Mouse (Mus musculus): Measurements from ENCODE around the gene Ccnjl. TPM values are rescaled to one million over a fixed set of nuclear protein-coding genes. Genes with fewer than 3 reads are reported as not detected.

Gene Ccnjl
- polyA plus RNA-seq, 1 experiment: 0.88 TPM

DNA sequence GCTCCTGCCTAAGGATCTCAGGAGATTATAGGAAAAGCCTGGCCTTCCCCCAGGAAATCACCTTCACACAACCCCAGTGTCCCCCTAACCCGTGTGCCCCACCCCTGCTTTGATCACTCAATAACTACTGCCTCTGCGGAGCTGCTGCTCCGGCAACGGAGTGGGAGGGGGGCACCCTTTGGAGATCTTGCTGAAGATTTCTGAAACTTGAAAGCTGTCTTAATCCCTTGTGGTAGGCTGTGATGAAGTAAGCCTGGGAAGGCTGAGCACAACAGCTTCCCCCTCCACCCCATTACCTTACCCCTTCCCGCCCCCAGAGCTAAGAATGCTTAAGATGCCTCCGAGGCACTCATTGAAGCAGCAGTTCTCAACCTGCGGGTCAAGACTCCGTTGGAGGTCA lies 37.3 kb downstream of the Ccnjl start:
- no peaks in the 10 kb centered on the region for H3K36me3 ChIP-seq (ENCODE audit: control insufficient read depth, insufficient read depth, low read length)
- WGBS: 86% methylated on average over 8 of the region's 8 CpGs
- no peaks in the 10 kb centered on the region for H3K27me3 ChIP-seq (ENCODE audit: control insufficient read depth, insufficient read depth, low read length)
- TF ChIP-seq CTCF (IDR thresholded peaks at IDR 0.05; ENCODE audit: extremely low read depth, insufficient read depth, insufficient read length, insufficient replicate concordance): no peak
- TF ChIP-seq POLR2A (IDR thresholded peaks at IDR 0.05; ENCODE audit: low read depth, low read length): no peak
- H3K27ac ChIP-seq (ENCODE audit: insufficient read depth, low read length): no peak overlapping the region
- no peak overlapping the region for H3K4me3 ChIP-seq (ENCODE audit: extremely low read depth, insufficient read depth, insufficient read length)
- no peaks in the 10 kb centered on the region for H3K4me1 ChIP-seq (ENCODE audit: control insufficient read depth, insufficient read depth, insufficient read length)
- DNase-seq (ENCODE audit: low read depth in 1 of 2, low spot score in 2 of 2): no peak

DNA sequence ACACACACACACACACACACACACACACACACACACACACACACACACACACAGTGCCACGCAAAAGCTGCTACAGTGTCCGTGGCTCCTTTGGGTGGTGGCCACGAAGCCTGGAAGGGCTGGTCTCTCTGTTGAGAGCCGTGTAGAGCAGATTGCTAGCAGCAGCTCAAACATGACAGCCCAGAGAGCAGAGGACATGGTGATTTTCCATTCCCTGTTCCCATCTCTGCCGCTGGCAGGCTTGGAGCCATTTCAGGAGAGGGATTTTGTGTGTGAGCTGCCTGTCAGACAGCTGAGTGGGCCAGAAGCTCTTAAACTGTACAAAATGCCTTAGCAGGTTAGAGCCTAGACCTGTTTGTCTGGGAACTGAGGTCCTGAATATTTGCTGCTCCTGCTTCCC lies 38.1 kb downstream of the Ccnjl start:
- H3K36me3 ChIP-seq (ENCODE audit: control insufficient read depth, insufficient read depth, low read length): no peaks in the 10 kb centered on the region
- TF ChIP-seq CTCF (IDR thresholded peaks at IDR 0.05; ENCODE audit: extremely low read depth, insufficient read depth, insufficient read length, insufficient replicate concordance) (no peak), POLR2A (IDR thresholded peaks at IDR 0.05; ENCODE audit: low read depth, low read length) (no peak)
- no peaks in the 10 kb centered on the region for H3K4me1 ChIP-seq (ENCODE audit: control insufficient read depth, insufficient read depth, insufficient read length)
- no peak overlapping the region for H3K27ac ChIP-seq (ENCODE audit: insufficient read depth, low read length)
- WGBS: 89% methylated on average over 5 of the region's 5 CpGs
- H3K27me3 ChIP-seq (ENCODE audit: control insufficient read depth, insufficient read depth, low read length): no peaks in the 10 kb centered on the region
- no peak overlapping the region for H3K4me3 ChIP-seq (ENCODE audit: extremely low read depth, insufficient read depth, insufficient read length)
- DNase-seq (ENCODE audit: low read depth in 1 of 2, low spot score in 2 of 2): no peak

DNA sequence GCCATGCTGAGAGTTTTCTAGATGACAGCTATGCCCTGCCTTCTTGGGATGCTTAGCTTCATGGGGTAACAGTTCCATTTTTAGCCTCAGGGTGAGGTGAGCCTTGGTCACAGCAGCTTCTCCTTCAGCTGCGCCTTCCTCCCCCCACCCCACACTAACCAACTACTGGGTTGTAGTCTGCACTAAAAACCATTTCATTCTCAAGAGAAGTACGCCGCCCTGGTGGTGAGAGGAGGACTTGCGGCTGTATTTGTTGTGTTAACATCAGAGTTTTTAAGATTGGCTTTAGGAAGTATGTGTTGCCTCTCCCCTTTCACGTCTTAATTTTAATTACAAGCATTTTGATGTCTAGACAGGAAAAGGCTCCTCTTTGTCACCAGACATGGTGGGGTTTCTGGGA lies 39.7 kb downstream of the Ccnjl start:
- H3K36me3 ChIP-seq (ENCODE audit: control insufficient read depth, insufficient read depth, low read length): no peaks in the 10 kb centered on the region
- H3K4me1 ChIP-seq (ENCODE audit: control insufficient read depth, insufficient read depth, insufficient read length): no peaks in the 10 kb centered on the region
- no peak overlapping the region for H3K4me3 ChIP-seq (ENCODE audit: extremely low read depth, insufficient read depth, insufficient read length)
- WGBS: 44% methylated on average over 5 of the region's 5 CpGs
- no peak overlapping the region for H3K27ac ChIP-seq (ENCODE audit: insufficient read depth, low read length)
- peak in 1 of 2 experiments; percentile 11 for DNase-seq (ENCODE audit: low read depth in 1 of 2, low spot score in 2 of 2)
- no peaks in the 10 kb centered on the region for H3K27me3 ChIP-seq (ENCODE audit: control insufficient read depth, insufficient read depth, low read length)
- TF ChIP-seq POLR2A (IDR thresholded peaks at IDR 0.05; ENCODE audit: low read depth, low read length): no peak
- peak; percentile 57; the same call in 1 of the 2 replicates for TF ChIP-seq CTCF (IDR thresholded peaks at IDR 0.05; ENCODE audit: extremely low read depth, insufficient read depth, insufficient read length, insufficient replicate concordance)

DNA sequence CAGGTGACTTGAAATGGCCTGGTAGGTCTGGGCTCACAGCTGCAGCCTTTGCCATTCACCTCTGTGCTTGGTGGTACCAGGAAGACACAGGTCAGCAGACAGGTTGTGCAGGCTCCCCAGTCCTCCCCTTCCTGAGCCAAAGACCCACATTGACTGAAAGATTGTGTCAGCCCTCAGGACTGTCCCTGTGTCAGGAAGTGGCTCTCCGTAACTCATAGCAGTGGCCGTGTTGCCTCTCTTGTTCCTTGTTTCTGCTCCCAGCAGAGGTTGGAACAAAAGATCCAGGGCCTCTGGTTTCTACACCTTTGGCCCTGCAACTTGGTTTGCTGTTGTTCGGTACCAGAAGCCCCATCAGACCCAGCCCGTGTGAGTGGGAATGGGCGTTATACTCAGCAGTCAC lies 40.6 kb downstream of the Ccnjl start:
- H3K4me3 ChIP-seq (ENCODE audit: extremely low read depth, insufficient read depth, insufficient read length): no peak overlapping the region
- WGBS: 64% methylated on average over 5 of the region's 5 CpGs
- H3K27ac ChIP-seq (ENCODE audit: insufficient read depth, low read length): no peak overlapping the region
- no peak for TF ChIP-seq CTCF (IDR thresholded peaks at IDR 0.05; ENCODE audit: extremely low read depth, insufficient read depth, insufficient read length, insufficient replicate concordance)
- TF ChIP-seq POLR2A (IDR thresholded peaks at IDR 0.05; ENCODE audit: low read depth, low read length): no peak
- H3K27me3 ChIP-seq (ENCODE audit: control insufficient read depth, insufficient read depth, low read length): no peaks in the 10 kb centered on the region
- H3K4me1 ChIP-seq (ENCODE audit: control insufficient read depth, insufficient read depth, insufficient read length): no peaks in the 10 kb centered on the region
- no peak for DNase-seq (ENCODE audit: low read depth in 1 of 2, low spot score in 2 of 2)
- H3K36me3 ChIP-seq (ENCODE audit: control insufficient read depth, insufficient read depth, low read length): no peaks in the 10 kb centered on the region

DNA sequence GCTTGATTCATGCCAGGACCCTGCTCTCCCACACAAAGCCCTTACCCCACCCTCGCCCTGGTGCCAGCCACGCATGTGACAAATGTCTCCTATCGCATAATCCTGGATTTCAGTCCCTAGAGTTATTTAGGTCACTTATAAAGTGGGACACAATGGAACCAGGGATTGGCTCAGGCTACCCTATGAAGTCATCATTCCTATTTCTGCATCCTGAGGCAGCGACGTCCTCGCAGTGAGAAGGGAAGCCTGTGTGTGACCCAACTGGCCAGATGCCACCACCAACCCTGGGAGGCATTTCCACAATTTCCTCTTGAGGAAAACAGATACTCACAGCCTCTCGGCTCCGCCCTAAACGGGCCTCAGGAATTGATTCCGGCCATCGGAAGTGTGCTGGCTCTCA lies 41.0 kb downstream of the Ccnjl start:
- no peak overlapping the region for H3K4me3 ChIP-seq (ENCODE audit: extremely low read depth, insufficient read depth, insufficient read length)
- TF ChIP-seq CTCF (IDR thresholded peaks at IDR 0.05; ENCODE audit: extremely low read depth, insufficient read depth, insufficient read length, insufficient replicate concordance): no peak
- no peak for TF ChIP-seq POLR2A (IDR thresholded peaks at IDR 0.05; ENCODE audit: low read depth, low read length)
- H3K4me1 ChIP-seq (ENCODE audit: control insufficient read depth, insufficient read depth, insufficient read length): no peaks in the 10 kb centered on the region
- H3K27me3 ChIP-seq (ENCODE audit: control insufficient read depth, insufficient read depth, low read length): no peaks in the 10 kb centered on the region
- DNase-seq (ENCODE audit: low read depth in 1 of 2, low spot score in 2 of 2): no peak
- H3K36me3 ChIP-seq (ENCODE audit: control insufficient read depth, insufficient read depth, low read length): no peaks in the 10 kb centered on the region
- H3K27ac ChIP-seq (ENCODE audit: insufficient read depth, low read length): no peak overlapping the region
- WGBS: 57% methylated on average over 11 of the region's 11 CpGs

DNA sequence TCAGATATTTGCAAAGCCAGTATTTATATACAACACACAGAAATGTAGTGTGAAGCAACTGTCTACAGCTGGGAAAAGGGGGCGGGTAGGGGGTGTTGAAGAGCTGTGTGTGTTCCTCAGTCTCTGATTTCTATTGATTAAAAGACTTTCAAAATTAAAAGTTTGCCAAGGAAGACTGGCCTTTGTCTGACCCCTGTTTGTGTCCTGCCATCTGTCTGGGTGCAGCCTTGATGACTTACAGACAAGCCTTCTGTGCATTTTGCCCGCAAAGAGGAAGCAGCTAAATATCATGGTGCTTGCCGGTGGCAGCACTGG lies 46.4 kb downstream of the Ccnjl start:
- H3K4me1 ChIP-seq (ENCODE audit: control insufficient read depth, insufficient read depth, insufficient read length): no peaks in the 10 kb centered on the region
- 18% methylated on average over 3 of the region's 3 CpGs for WGBS
- DNase-seq (ENCODE audit: low read depth in 1 of 2, low spot score in 2 of 2): no peak
- no peaks in the 10 kb centered on the region for H3K27me3 ChIP-seq (ENCODE audit: control insufficient read depth, insufficient read depth, low read length)
- H3K4me3 ChIP-seq (ENCODE audit: extremely low read depth, insufficient read depth, insufficient read length): no peak overlapping the region
- no peak for TF ChIP-seq CTCF (IDR thresholded peaks at IDR 0.05; ENCODE audit: extremely low read depth, insufficient read depth, insufficient read length, insufficient replicate concordance)
- no peak for TF ChIP-seq POLR2A (IDR thresholded peaks at IDR 0.05; ENCODE audit: low read depth, low read length)
- no peaks in the 10 kb centered on the region for H3K36me3 ChIP-seq (ENCODE audit: control insufficient read depth, insufficient read depth, low read length)
- no peak overlapping the region for H3K27ac ChIP-seq (ENCODE audit: insufficient read depth, low read length)

DNA sequence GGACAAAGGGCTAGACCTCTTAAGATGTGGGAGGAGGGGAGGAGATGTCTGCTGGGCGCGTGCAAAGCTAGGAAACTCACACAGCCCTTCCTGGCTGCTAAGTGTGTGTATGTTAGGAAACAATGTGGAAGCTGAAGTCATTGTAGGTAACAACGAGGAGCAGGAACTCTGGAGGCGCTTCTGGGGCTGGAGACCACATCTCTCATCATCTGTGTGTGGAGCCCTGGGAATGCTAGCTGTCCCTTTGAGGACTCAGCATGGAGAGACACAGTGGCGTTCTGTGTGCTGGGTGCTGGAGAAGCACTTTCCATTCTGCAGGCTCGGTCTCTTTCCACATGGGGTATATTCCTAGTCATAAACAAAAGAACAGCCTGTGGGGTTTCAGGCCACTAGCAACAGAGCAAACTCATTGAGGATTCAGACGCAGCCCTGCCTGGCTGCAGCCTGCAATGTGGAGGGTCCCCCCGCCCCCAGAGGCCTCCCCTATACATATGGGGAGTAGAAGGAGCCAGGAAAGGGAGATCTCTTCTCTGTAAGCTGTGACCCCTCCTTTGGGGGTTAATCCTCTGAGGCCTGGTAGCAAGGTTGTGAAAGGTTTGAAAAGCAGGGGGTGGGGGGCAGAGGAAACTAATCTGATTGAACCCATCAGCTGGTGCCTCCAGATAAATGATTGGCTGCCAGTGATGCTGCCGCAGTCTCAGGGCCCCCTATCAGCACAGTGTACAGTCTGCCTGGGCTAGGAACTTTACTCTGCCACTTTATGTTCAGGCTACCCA lies 47.0 kb downstream of the Ccnjl start:
- Histone ChIP-seq H3K27ac (ENCODE audit: insufficient read depth, low read length) (no peak overlapping the region), H3K27me3 (ENCODE audit: control insufficient read depth, insufficient read depth, low read length) (no peaks in the 10 kb centered on the region), H3K4me3 (ENCODE audit: extremely low read depth, insufficient read depth, insufficient read length) (no peak overlapping the region), H3K36me3 (ENCODE audit: control insufficient read depth, insufficient read depth, low read length) (no peaks in the 10 kb centered on the region), H3K4me1 (ENCODE audit: control insufficient read depth, insufficient read depth, insufficient read length) (no peaks in the 10 kb centered on the region)
- 36% methylated on average over 9 of the region's 9 CpGs for WGBS
- TF ChIP-seq POLR2A (IDR thresholded peaks at IDR 0.05; ENCODE audit: low read depth, low read length) (no peak), CTCF (IDR thresholded peaks at IDR 0.05; ENCODE audit: extremely low read depth, insufficient read depth, insufficient read length, insufficient replicate concordance) (no peak)
- no peak for DNase-seq (ENCODE audit: low read depth in 1 of 2, low spot score in 2 of 2)

Measured in spleen, adult 2 months (tissue).